Mouse (Mus musculus) intestine, postnatal 0 days (tissue): ENCODE results near the gene Lrp1. TPM values are rescaled to one million over a fixed set of nuclear protein-coding genes. Genes with fewer than 3 reads are reported as not detected.

Experiments
- ATAC-seq: fragments of 200-750 bp; cut with Nextera tagmentation; 2 replicates; pipeline ENCODE4 v1.8.0; 2017; ENCODE audit warnings: mild to moderate bottlenecking, moderate TSS enrichment, moderate library complexity
- H3K27ac ChIP-seq: fragments of 300-500 bp; sonication (generic); 2 replicates; pipeline ENCODE4 v1.5.1; 2014; ENCODE audit warnings: mild to moderate bottlenecking, low read depth, low read length, moderate library complexity
- H3K27me3 ChIP-seq: fragments of 300-500 bp; sonication (generic); replicated peaks from 2 replicates; pipeline ENCODE4 v1.6.1; 2014; ENCODE audit warnings: low read length, mixed read lengths; ENCODE audit not compliant: control insufficient read depth, insufficient read depth
- H3K36me3 ChIP-seq: fragments of 300-500 bp; sonication (generic); 2 replicates; pipeline ENCODE4 v1.6.1; 2014; ENCODE audit warnings: mild to moderate bottlenecking, moderate library complexity; ENCODE audit not compliant: control insufficient read depth, insufficient read depth
- H3K4me1 ChIP-seq: fragments of 300-500 bp; sonication (generic); replicated peaks from 2 replicates; pipeline ENCODE4 v1.6.1; 2014; ENCODE audit warnings: antibody characterized with exemption, low read length, mixed read lengths; ENCODE audit not compliant: control insufficient read depth, insufficient read depth
- H3K4me2 ChIP-seq: fragments of 300-500 bp; sonication (generic); replicated peaks from 2 replicates; pipeline ENCODE4 v1.6.1; 2014; ENCODE audit warnings: low read depth, mild to moderate bottlenecking, moderate library complexity
- H3K4me3 ChIP-seq: fragments of 300-500 bp; sonication (generic); 2 replicates; pipeline ENCODE4 v1.5.1; 2014; ENCODE audit warnings: low read depth, low read length
- H3K9ac ChIP-seq: fragments of 300-500 bp; sonication (generic); 2 replicates; pipeline ENCODE4 v1.6.1; 2014; ENCODE audit warnings: mild to moderate bottlenecking, low read depth, low read length
- H3K9me3 ChIP-seq: fragments of 300-500 bp; sonication (generic); 2 replicates; pipeline ENCODE4 v1.6.1; 2016; ENCODE audit warnings: mixed run types; ENCODE audit not compliant: control insufficient read depth
- CTCF ChIP-seq: sonication (generic); IDR thresholded peaks from 2 replicates; pipeline ENCODE4 v1.5.1; 2016; ENCODE audit warnings: low read depth, mild to moderate bottlenecking, control low read depth, antibody characterized with exemption, moderate library complexity
- WGBS: fragments of 180-500 bp; shearing (Covaris S2); extraction: QIAGEN DNeasy Blood & Tissue Kit; methylation state at CpG from one replicate; pipeline ENCODE4 v1.1.7; 2014; 5-methylcytosine and 5-hydroxymethylcytosine counted together
- polyA plus RNA-seq: library from polyadenylated mRNA; unstranded; fragments of >200 nt; fragmentation: Nextera tagmentation; extraction: Ambion mirVana; gene quantifications from 2 replicates; pipeline ENCODE4 v1.2.1, GENCODE M21; 2015

Lrp1 gene
- polyA plus RNA-seq, 1 experiment from 2014 or later = 28.9 TPM

DNA sequence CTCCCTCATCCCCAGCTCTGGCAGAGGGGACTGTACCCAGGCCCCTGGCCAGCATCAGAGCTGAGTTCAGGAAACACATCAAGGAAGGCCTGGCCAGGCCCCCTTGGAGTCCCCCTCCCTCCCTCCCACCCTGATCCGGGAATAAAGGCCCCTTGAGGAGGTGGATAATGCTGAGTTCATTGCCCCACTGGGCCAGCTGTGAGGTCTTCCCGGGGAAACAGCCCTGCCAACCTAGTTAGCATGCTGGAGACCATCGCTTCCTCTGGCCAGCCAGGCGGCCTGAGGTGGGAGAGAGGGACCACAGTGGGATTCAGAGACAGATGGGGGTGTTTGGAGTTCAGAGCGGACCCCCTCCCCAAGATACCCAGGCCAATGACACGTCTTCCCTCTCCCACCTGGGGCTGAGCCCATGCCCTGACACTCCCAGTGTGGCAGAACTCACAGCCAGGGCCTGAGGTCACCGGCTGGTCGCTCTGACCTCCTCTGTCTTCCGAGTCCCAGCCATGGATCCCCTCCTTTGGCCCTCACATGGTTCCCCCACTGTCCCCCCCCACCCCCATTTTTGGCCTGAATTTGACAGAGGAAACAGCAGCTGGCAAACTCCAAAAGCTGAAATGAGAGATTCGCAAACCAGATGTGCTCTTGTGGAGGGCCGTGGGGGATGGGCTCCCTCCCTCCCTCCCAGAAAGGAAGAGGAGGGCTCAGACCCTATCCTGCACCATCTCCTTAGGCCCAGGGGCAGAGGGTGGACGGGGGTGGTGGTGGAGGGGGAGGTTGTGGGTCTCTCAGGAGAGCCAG is 6.5 kb downstream of the Lrp1 start:
- TF ChIP-seq CTCF = no peak
- no peak overlapping the region for H3K9ac ChIP-seq

DNA sequence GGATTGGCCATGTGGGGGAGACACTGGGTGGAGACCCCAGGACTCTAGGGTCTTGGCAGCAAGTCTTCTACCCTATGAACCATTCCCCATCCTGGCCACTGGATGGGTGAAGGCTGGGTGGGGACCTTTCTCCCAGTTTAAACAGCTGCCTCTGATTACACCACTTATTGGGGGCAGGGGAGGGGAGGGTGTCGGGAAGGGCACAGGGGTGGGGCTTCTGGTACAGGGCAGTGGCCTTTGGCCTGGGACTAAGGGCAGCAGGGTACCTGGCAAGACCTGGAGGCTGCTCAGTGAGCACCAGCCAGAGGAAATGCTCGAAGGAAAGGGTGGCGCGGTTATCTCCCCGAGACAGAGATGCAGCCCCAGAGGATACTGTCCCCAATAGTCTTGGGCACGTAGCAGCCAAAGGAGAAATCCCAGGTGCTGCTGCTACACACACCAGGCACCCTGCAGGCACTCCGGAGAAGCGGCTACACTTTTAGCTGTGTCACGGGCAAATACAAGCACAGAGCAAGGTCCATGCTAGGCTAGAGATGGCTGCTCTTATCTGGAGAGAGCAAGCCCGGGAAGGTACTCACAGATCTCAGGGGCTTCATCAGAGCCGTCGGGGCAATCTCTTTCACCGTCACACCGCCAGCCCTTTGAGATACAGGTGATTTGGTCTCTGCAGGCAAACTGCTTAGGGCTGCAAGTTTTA is 8.7 kb downstream of the Lrp1 start:
- ATAC-seq = peak; percentile 81
- Histone ChIP-seq H3K27me3 (no peaks in the 10 kb centered on the region), H3K9me3 (no peaks in the 10 kb centered on the region), H3K4me2 (peak overlapping the region; percentile 13), H3K27ac (peak overlapping the region; percentile 52), H3K4me3 (no peak overlapping the region), H3K4me1 (no peaks in the 10 kb centered on the region; the same call in none of the 2 replicates), H3K36me3 (peaks cover 41% of the 10 kb centered on the region), H3K9ac (no peak overlapping the region)
- TF ChIP-seq CTCF = peak; percentile 36
- 50% methylated on average over 14 of the region's 14 CpGs for WGBS

More for the DNA sequence above, 6.5 kb downstream of the Lrp1 start:
- no peak overlapping the region for H3K4me3 ChIP-seq
- H3K4me2 ChIP-seq = peak overlapping the region; percentile 35; the same call in 1 of the 2 replicates
- 57% methylated on average over 12 of the region's 12 CpGs for WGBS
- no peak for ATAC-seq
- H3K27ac ChIP-seq = peak overlapping the region; percentile 60
- peaks cover 8% of the 10 kb centered on the region for H3K4me1 ChIP-seq
- peaks cover 33% of the 10 kb centered on the region for H3K36me3 ChIP-seq
- no peaks in the 10 kb centered on the region for H3K27me3 ChIP-seq
- H3K9me3 ChIP-seq = no peaks in the 10 kb centered on the region

DNA sequence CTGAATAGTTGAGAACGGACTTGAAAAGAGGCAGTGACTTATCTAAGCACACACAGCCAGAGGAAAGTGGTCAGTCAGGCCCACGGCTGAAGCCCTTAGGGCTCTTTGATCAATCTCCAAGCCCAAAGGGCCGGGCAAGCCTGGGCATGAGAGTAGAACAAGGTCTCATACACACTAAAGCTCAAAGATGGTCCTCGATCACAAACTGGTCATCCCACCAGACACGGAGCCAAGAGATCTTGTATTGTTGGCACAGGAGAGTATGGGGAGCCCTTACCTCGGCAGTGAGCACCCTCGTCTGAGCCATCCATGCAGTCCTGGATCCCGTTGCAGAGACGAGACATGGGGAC is 10.9 kb downstream of the Lrp1 start:
- H3K27ac ChIP-seq = 0 out of 2 replicates have a peak overlapping the region, but pooled peaks have one; percentile 28
- H3K9me3 ChIP-seq = no peaks in the 10 kb centered on the region
- H3K27me3 ChIP-seq = no peaks in the 10 kb centered on the region
- H3K4me1 ChIP-seq = peaks cover 3% of the 10 kb centered on the region
- peaks cover 45% of the 10 kb centered on the region for H3K36me3 ChIP-seq
- no peak for TF ChIP-seq CTCF
- ATAC-seq = no peak
- no peak overlapping the region for H3K9ac ChIP-seq
- H3K4me2 ChIP-seq = no peak overlapping the region
- 79% methylated on average over 9 of the region's 9 CpGs for WGBS
- no peak overlapping the region for H3K4me3 ChIP-seq

DNA sequence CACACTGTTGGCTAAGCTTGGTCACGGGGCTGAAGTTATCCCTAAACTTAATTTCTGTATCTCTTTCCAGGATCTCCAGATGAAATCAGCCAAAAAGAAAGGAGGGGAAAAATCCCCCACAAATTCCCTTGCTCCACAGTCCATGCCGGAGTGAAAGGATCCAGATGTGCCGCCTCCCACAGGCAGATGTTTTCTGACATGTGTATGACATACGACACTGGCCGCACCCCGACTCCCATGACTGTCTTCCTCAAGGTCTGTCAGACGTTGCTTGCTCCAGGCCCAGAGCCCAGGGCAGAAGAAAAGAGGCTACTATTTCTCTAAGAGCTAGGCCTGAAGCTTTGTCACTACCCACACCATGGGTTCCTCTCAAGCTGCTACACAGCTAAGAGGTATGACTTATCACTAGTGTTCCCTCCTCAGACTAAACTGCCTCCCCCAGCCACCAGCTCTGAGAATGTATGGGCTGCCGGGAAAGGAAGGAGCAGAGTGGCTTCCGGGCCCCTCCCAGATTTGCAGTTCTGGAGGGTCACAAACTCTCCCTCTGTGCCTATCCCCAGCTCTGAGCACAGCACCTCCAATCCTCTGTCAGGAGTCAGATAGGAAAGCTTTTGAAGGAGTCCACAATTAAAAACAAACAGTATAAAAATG is 11.4 kb downstream of the Lrp1 start:
- no peak for ATAC-seq
- no peak overlapping the region for H3K4me2 ChIP-seq
- H3K4me1 ChIP-seq = peaks cover 7% of the 10 kb centered on the region
- H3K27me3 ChIP-seq = no peaks in the 10 kb centered on the region
- no peaks in the 10 kb centered on the region for H3K9me3 ChIP-seq
- H3K36me3 ChIP-seq = peaks cover 50% of the 10 kb centered on the region
- TF ChIP-seq CTCF = no peak
- H3K27ac ChIP-seq = 0 out of 2 replicates have a peak overlapping the region, but pooled peaks have one; percentile 28
- no peak overlapping the region for H3K9ac ChIP-seq
- no peak overlapping the region for H3K4me3 ChIP-seq
- 54% methylated on average over 9 of the region's 9 CpGs for WGBS

DNA sequence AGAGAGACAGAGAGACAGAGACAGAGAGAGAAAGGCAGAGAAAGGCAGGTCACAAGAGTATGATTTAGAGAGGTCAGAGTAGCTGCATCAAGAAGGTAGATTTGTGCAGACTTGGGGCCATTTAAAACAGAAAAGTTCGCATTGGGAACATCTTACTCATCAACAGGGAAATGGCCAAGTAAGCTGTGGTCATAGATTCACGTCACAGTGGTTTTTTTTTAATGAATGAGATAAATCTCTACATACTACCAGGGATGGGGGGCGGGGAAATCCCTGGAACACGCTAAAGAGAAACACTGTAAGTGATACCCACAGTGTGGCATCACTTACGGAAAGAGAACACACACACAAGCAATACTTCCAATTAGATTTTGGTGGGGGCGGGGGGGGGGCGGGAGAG is 13.9 kb downstream of the Lrp1 start:
- H3K9me3 ChIP-seq = no peaks in the 10 kb centered on the region
- 86% methylated on average over 7 of the region's 7 CpGs for WGBS
- TF ChIP-seq CTCF = no peak
- H3K4me2 ChIP-seq = no peak overlapping the region
- no peak overlapping the region for H3K27ac ChIP-seq
- ATAC-seq = no peak
- H3K27me3 ChIP-seq = no peaks in the 10 kb centered on the region
- no peak overlapping the region for H3K4me3 ChIP-seq
- peaks cover 59% of the 10 kb centered on the region for H3K36me3 ChIP-seq
- peaks cover 22% of the 10 kb centered on the region for H3K4me1 ChIP-seq
- no peak overlapping the region for H3K9ac ChIP-seq

DNA sequence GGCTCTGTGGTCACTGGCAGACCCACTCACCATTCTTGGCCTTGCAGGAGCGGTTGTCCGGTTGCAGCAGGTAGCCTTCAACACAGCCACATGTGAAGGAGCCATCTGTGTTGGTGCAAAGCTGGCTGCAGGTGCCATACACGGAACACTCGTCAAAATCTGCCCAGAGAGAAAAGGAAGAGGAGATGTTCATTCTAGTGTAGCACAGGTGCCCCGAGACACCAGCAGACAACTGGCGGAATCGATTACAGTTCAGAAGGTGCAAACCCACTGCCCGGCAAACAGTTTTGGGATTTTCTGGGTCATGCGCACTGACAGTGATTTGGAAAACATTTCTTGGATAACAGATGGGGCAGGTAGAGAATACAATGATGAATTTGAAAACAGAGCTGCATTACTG is 15.2 kb downstream of the Lrp1 start:
- H3K36me3 ChIP-seq = peaks cover 57% of the 10 kb centered on the region
- no peak for TF ChIP-seq CTCF
- H3K4me1 ChIP-seq = peaks cover 24% of the 10 kb centered on the region
- H3K9me3 ChIP-seq = no peaks in the 10 kb centered on the region
- H3K9ac ChIP-seq = no peak overlapping the region
- H3K27ac ChIP-seq = peak overlapping the region; percentile 95; the same call in 1 of the 2 replicates
- H3K4me3 ChIP-seq = no peak overlapping the region
- no peaks in the 10 kb centered on the region for H3K27me3 ChIP-seq
- no peak for ATAC-seq
- no peak overlapping the region for H3K4me2 ChIP-seq
- 94% methylated on average over 9 of the region's 9 CpGs for WGBS
